Mouse (Mus musculus) cerebellum, adult 18-20 months (tissue): Measurements from ENCODE around the gene Pde1c.

Experiments used
- DNase-seq, 2 experiments: peaks; one replicate each; pipeline ENCODE4 v3.0.0; 2021

Pde1c gene

DNA sequence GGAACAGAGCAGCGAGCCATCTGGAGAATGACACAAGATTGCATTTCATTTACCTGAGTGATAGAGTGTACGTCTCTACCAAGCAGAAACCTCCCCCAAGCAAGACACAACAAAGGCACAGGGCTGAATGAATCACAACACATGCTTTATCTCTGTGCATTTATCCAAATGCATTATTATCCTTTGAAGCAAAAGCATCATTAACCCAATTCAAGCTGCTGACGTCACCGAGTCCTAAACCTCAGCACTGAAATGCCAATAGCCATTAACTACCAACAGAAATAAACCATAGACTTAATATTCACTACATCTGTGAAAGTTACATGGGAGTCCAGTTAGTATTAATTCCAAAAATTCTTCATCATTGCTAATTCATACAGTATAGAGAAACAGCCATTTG is 127.4 kb downstream of the Pde1c start:
- no peak for DNase-seq

GRCm38 (mm10) chr6:56425846-56426245 is 143.1 kb downstream of the Pde1c start:
- DNase-seq: peak; percentile 63 to 70

DNA sequence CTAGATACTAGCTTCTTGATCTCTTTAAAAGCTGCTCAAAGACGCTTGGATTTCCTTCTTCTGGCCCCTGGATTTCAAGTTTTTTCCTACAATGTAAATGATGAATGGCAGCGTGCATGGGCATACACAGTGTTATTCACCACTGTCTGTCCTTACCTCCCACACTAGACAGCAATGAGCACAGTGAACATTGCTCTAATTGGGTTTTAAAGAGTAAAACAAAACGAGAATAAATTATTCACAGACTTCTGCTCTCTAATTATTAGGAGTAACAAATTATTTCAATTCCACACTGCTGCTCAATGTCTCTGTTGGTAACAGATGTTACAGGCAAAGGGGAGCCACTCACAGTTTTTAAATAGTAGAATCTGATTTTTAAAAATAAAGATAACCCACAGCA is 146.0 kb downstream of the Pde1c start:
- DNase-seq: no peak

DNA sequence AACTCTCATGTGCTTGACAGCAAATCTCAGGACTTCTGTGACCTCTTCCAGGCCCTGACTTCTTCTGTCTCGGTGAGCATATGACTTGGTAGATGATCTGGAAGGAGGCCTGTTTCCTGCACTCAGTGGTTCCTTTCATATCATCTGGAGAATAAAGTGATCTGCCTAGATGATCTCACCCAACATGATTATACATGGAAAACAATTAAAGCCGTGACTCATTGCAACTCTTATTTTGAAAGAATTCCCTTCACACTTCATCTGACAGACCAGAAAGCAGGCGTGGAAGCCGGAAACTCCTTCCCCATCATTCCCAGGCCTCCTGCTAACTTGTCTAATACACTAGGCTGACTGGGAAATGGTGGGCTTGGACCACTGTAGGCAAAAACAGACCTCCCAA is 152.7 kb downstream of the Pde1c start:
- no peak for DNase-seq

DNA sequence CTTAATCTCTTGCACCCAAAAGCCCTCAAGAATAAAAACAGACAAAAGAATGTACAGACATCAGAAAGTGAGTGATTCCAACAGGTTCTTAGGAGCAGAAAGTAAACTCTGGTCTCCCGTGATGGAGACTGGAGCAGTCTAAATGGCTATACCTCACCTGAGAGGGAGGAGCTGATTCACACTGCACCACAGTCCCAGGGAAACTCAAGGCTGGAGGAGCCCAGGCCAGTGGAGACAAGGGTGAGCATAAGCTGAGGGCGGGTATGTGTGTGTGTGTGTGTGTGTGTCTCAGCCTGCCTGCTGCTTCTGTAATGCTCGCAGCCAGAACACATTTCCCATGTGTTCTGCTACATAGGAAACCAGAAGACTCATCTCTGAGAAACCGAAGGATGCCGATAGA is 179.7 kb downstream of the Pde1c start:
- DNase-seq: no peak

- DNase-seq: no peak
These were observed 192.5 kb downstream of the Pde1c start for GRCm38 (mm10) chr6:56376359-56376758.

DNA sequence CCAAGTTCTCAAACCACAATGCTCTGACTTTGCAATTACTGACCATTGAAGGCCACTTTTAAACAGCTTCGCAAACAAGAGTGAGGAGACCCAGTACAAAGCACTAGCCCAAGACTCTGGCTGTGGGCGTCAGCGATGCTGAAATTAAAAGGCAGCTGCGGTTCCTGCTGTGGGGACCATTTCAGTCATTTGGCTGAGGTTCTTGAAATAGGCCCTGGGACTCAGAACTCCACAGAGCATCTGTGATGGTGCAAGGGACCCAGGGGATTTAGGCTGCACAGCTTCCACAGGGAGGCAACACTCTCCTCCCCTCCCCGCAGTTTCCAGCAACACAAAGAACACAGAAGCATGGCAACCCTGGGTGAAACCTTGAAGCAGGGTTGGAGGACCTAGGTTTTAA is 194.7 kb downstream of the Pde1c start:
- no peak for DNase-seq

DNA sequence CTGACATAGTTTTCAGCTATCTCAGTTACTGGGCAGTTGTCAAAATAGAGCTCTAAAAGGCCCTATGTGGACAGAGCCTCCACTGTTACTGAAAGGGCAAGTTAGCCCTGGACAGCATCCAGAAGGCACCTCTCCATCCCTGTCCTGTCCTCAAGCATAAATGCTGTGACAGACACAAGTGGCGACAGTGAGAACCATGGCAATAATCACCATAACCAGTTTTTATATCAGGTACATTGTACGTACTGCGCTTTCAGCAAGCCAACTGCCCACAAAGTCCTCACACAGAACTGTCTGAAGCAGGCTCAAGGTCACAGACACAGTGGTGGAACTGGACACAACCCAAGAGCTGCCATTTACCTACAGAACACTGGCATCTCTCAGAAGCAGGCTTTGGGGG is 195.2 kb downstream of the Pde1c start:
- peak; percentile 48 to 51 for DNase-seq

DNA sequence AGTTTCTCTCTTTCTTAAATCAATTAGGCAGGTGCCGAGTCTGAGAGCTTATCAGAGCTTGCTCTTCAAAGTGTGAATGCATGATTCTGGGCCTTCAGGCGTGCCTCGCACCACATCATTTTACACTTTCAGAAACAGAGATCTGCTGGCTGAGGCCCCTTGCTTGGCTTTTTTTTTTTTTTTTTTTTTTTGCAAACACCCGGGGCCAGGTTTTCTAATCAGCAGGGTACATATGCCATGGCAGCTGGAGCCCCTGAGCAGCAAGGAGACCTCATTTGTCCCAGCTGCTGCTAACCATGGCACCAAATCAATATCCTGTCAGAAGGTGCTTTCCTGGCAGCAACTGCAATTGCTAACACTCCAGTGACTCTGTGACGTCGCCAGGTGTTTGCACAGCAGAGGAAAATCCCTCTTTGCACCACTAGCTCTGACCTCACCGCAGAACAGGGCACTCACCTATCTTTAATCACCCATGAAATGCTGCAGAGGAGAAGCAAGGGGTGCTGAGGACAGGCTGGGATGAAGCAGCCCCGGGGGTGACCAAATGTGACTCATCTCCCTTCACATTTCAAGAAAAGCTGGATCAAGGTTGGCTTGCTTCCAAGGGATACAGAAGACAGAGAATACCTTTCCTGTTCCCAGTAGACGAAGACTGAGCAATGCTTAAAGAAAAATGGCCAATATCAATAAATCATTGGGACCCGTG is 195.7 kb downstream of the Pde1c start:
- DNase-seq: peak; percentile 37 to 43

- DNase-seq: no peak
These were observed 199.4 kb downstream of the Pde1c start for GRCm38 (mm10) chr6:56369462-56369861.

GRCm38 (mm10) chr6:56368116-56368515 is 200.8 kb downstream of the Pde1c start:
- DNase-seq: no peak

- DNase-seq: no peak
These were observed 201.6 kb downstream of the Pde1c start for GRCm38 (mm10) chr6:56367257-56367656.

DNA sequence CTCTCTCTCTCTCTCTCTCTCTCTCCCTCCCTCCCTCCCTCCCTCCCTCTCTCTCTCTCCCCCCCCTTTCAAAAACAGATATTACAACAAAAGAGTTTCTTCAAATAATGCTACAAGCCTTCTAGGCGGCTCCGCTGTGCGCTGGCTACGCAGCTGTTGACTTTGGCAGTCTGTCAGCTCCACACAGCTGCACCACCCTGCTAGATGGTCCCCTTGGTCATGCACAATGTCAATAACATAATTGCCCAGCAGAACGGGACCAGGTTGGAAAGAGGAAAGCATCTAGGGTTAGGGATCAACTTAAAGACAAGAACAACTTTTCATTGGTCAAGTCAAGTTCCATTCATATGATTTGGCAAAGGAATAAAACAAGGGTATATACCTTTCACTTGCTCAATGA is 206.3 kb downstream of the Pde1c start:
- DNase-seq: peak in 1 of 2 experiments; percentile 36

DNA sequence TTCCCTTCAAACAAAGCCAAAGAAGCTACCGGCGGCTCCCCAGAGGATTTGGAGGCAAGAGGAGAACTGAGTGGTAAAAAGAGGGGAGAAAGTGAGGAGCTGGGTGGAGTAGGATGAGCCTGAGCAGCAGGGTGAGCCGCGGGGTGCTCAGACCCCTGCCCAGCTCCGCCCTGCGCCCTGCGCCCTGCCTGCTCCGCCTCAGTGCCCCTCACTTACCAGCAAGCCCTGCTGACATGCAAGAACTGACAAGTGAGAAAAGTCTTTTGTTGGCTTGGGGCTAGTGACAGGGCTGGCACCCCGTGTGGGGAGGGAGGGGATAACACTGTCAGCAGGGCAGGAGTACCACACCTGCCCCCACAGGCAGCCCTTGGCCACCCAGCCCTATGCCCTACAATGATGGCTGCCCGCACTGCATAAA is 206.8 kb downstream of the Pde1c start:
- DNase-seq: peak; percentile 70 to 77

DNA sequence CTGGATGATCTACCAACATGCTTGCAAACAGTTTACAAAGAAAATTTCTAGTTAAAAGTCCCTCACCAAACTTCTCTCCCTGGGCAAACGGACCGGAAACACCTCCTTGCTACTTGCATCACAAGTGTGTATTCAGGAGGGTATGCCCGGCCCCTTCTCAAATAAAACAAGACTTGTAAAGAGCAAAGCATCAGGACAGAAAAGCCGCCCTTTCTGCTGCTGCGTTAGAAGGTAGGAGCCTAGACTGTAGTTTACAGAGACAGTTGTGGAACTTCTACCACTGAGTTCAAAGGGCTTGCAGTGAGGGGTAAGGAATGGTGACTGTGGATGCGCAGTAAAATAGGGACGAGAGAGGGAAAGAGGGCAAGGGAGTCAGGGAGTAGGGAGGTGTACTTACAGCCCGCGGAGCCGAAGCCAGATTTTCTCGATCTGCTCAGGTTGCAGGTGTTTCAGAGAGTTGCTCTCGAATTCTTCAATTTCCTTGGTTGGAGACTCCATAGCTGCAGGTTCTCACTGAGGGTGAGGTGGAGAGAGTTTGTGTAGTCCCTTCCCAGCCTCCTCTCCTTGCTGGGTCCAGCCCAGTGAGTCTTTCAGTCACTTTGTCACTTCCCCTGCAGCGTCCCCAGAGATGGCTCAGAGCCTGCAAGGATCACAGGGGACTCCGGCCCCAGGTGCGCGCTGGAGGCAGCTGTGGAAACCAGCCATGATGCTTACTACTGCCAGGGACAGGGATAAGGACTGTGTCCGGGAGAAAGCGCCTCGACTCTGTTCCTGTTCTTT is 207.4 kb downstream of the Pde1c start:
- peak; percentile 60 to 66 for DNase-seq

GRCm38 (mm10) chr6:56360086-56360485 is 208.8 kb downstream of the Pde1c start:
- DNase-seq: peak in 1 of 2 experiments; percentile 55

- peak; percentile 61 to 63 for DNase-seq
These were observed 209.8 kb downstream of the Pde1c start for GRCm38 (mm10) chr6:56359126-56359525.

GRCm38 (mm10) chr6:56347207-56347606 is 221.7 kb downstream of the Pde1c start:
- no peak for DNase-seq

DNA sequence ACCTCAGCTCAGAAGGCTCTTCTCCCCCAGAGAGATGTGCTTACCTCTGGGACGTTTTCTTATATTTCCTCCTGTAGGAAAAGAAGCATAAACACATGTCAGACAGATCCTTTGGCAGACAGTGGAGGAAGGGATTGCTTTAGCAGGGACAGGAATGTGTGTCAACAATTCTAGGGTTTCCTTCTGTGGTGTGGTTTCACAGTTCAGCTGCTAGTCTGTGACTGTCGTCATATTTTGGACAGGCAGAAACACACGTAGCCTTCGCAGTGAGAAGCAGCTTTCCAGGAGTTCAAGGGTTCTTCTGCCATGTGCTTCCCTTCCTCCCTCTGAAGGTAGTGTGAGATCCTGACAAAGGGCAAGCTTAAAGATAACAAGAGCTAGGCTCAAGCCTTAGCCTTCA is 223.8 kb downstream of the Pde1c start:
- DNase-seq: no peak

DNA sequence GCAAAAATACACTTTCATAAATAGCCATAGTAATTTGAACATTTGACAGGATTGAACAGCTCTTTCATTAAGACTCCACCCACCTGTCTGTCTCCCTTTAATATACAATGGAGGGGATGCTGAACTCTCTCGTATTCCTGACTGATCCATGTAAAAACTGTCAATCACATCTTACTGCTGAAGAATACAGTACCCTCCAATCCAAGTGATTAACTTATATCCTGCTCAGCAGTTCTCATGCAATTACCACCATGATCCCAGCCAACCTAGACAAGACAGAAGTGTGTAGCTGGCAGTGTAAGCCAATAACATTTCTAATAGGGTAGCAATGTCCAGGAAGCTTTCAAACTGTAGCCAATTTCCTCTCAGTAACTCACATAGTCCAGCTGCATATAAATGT is 226.9 kb downstream of the Pde1c start:
- DNase-seq: no peak

DNA sequence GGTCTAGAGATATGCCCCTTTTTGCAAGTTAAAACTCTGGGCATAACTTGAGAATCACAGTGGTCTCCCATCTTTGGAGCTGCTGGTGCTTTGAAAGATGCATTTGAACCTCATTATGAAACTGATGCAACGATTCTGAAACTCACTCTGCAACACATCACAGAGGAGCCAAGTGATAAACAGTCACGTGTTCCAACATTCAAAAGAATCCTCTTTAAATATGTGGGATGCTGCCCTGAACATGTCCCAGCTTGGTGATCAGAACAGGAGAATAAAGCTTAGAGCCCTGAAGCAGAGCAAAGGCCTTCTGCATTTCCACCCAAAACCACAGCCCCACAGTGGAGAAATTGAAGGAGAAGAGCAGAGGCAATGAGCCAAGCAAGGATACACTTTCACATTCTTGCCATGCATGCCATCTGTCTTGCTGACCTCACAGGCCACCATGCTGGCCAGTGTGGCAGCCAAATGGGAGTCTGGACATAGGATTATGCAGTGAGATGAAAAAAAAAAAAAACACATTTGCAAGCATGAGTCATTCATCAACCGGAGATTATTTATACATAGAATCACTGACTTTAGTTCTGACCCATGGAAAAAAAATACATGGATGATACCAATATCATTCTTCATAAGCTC is 233.0 kb downstream of the Pde1c start:
- DNase-seq: peak; percentile 86 to 89

GRCm38 (mm10) chr6:56332149-56332548 is 236.8 kb downstream of the Pde1c start:
- DNase-seq: no peak

DNA sequence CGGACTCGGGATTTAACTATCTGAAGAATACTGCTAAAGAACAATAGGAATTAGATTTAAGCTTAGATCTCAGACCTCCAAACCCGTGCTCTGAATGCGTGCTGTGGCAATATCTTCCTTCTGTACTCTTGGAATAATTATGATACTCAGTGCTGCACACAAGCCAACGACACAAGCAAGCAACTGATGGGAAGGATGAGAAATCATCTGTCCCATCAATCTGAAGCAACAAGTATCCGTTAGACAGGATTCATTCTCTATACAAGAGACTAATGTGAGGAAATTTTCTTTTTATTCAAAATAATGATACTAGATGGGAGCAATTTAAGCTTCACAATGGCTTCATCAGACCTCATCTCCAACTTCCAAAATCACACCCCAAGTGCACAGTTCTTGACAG is 237.5 kb downstream of the Pde1c start:
- DNase-seq: no peak

GRCm38 (mm10) chr6:56328103-56328502 is 240.8 kb downstream of the Pde1c start:
- DNase-seq: no peak
